Mouse (Mus musculus) left cerebral cortex, adult 18-20 months (tissue): ENCODE data around the gene Ccdc85c. TPM values are rescaled to one million over a fixed set of nuclear protein-coding genes. Genes with fewer than 3 reads are reported as not detected.

Experiments used
- DNase-seq, 2 experiments: peaks; one replicate each; pipeline ENCODE4 v3.0.0; 2021 to 2022; ENCODE audit warnings: low spot score in 2 of 2, mixed read lengths in 1 of 2
- total RNA-seq, 2 experiments: library from RNA; stranded (reverse); gene quantifications; 2 replicates each; pipeline ENCODE4 v1.2.3; 2021

The Ccdc85c gene
- total RNA-seq, 2 experiments from 2014 or later = 75.6 to 77.6 TPM

- no peak for DNase-seq
These were observed 55.2 kb downstream of the Ccdc85c start for GRCm38 (mm10) chr12:108219825-108220616.

GRCm38 (mm10) chr12:108219163-108219562, 56.1 kb downstream of the Ccdc85c start:
- no peak for DNase-seq

GRCm38 (mm10) chr12:108217572-108217971, 57.7 kb downstream of the Ccdc85c start:
- DNase-seq = peak; percentile 54 to 65

- DNase-seq = no peak
These were observed 58.4 kb downstream of the Ccdc85c start for GRCm38 (mm10) chr12:108216611-108217370.

- DNase-seq = no peak
These were observed 60.1 kb downstream of the Ccdc85c start for GRCm38 (mm10) chr12:108215090-108215489.

GRCm38 (mm10) chr12:108213090-108214041, 61.9 kb downstream of the Ccdc85c start:
- no peak for DNase-seq

GRCm38 (mm10) chr12:108212476-108212875, 62.7 kb downstream of the Ccdc85c start:
- no peak for DNase-seq

- no peak for DNase-seq
These were observed 63.2 kb downstream of the Ccdc85c start for GRCm38 (mm10) chr12:108212071-108212470.

GRCm38 (mm10) chr12:108210623-108211022, 64.6 kb downstream of the Ccdc85c start:
- no peak for DNase-seq

GRCm38 (mm10) chr12:108208726-108209438, 66.3 kb downstream of the Ccdc85c start:
- peak; percentile 75 to 76 for DNase-seq

GRCm38 (mm10) chr12:108208216-108208615, 67.0 kb downstream of the Ccdc85c start:
- no peak for DNase-seq

- peak; percentile 81 to 86 for DNase-seq
These were observed 68.6 kb downstream of the Ccdc85c start for GRCm38 (mm10) chr12:108206641-108207040.

GRCm38 (mm10) chr12:108204978-108205377, 70.2 kb downstream of the Ccdc85c start:
- no peak for DNase-seq

- no peak for DNase-seq
These were observed 71.3 kb downstream of the Ccdc85c start for GRCm38 (mm10) chr12:108203895-108204294.

GRCm38 (mm10) chr12:108200094-108200493, 75.1 kb downstream of the Ccdc85c start:
- DNase-seq = no peak

GRCm38 (mm10) chr12:108198447-108198846, 76.8 kb downstream of the Ccdc85c start:
- no peak for DNase-seq

GRCm38 (mm10) chr12:108195761-108196160, 79.5 kb downstream of the Ccdc85c start:
- no peak for DNase-seq

- DNase-seq = peak in 1 of 2 experiments; percentile 4
These were observed 81.3 kb downstream of the Ccdc85c start for GRCm38 (mm10) chr12:108193878-108194277.

- no peak for DNase-seq
These were observed 87.6 kb downstream of the Ccdc85c start for GRCm38 (mm10) chr12:108187541-108188091.

- no peak for DNase-seq
These were observed 93.5 kb downstream of the Ccdc85c start for GRCm38 (mm10) chr12:108181716-108182115.
